Mouse (Mus musculus): ENCODE results near the gene Trim71.
A peak's percentile ranks its signal among the peaks of the same experiment; 100 is the strongest.
"Not testable (repeated sequence)": the region's sequence is repeated elsewhere in the genome, so short reads cannot be mapped to it uniquely, and the experiment has no call there.

The Trim71 gene

DNA sequence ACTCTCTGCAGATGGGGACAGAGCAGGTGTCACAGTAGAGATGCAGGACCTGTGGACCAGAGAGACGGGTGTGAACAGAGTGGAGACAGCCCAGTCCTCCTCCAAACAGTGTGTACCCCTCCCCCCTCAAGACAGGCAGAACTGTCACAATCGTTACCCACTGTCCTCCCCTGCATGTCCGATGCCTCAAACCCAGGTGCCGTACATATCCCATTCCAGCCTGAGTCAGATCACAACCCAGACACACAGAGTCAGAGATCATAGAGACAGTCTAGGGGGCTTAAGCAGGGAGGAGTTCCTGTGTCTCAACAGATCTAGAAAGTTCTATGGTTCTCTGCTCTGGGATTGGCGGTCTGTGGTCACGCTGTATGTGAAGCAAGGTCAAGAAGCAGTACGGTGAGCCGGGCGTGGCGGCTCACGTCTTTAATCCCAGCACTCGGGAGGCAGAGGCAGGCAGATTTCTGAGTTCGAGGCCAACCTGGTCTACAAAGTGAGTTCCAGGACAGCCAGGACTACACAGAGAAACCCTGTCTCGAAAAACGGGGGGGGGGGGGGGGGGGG, 39.0 kb downstream of the Trim71 start:
- no peak for DNase-seq

DNA sequence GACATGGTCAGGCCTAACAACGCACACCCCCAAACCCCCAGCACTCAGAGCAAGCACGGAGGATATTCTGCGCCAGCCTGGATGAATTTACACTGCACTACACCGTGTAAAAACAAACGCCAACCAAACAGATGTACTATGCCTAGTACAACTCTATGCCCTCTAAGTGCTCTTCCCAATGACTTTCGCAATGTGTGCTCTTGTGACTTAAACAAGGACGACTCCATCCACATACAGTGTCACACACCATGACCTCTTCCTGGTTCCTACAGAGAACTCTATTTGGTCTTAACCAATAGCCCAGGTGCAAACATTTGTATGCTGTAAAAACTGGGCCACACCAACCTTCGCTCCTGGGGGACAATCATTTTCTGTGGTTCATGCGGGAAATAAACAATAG, 41.7 kb downstream of the Trim71 start:
- no peak for DNase-seq

DNA sequence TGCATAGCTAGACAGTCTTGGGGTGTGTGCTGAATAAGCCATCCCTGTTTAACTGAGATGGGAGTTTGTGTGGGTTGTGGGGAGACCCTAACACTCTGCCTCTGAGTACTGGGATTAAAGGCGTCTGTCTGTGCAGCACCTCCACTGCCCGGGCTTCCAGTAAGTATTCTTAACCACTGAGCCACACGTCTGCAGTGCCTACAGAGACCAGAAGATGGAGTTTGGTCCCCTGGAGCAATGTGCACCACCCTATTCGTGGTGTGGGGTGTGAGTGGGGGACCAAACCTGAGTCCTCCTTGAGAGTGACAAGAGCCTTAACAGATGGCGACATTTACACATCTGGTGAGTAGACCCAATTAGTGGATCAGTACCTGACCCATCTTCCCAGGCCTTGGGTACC, 42.1 kb downstream of the Trim71 start:
- no peak for DNase-seq

DNA sequence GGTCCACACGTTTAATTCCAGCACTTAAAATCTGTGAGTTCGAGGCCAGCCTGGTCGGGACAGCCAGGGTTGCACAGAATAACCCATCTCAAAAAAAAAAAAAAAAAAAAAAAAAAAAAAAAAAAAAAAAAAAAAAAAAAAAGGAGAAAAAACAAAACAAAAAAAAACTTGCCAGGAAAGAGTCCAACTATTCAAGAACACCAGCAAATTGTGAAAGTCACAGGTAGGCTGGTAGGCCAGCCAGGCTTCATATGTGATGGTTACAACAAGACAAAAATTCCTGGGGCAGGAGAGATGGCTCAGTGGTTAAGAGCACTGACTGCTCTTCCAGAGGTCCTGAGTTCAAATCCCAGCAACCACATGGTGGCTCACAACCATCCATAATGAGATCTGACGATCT, 43.6 kb downstream of the Trim71 start:
- not testable (repeated sequence) for DNase-seq

DNA sequence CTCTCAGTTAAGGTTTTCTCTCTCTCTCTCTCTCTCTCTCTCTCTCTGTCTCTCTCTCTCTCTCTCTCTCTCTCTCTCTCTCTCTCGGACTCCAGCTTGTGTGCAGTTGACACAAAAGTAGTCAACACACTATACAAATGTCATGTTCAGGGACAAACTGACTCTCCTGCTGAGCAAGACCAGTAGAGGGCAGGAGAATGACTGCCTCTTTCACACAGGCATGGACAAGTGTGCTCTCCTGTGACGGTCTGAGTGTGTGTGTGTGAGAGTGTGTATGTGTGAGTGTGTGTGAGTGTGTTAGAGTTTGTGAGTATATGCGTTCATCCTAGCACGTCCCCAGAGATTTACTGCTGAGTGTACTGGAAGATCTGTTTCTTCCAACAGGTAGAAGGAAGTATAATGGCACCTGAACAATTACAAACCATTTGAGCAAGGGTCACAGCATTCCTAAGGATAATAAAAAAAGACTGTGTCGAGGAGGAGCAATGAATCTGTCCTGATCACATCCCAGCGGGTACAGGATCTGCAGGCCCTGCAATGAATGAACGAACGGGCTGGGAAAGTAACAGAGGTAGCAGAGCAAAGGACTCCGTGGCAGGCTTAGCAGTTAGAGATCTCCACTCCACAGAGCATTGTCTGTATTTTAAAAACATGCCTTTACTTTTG, 45.2 kb downstream of the Trim71 start:
- DNase-seq, result no peak

DNA sequence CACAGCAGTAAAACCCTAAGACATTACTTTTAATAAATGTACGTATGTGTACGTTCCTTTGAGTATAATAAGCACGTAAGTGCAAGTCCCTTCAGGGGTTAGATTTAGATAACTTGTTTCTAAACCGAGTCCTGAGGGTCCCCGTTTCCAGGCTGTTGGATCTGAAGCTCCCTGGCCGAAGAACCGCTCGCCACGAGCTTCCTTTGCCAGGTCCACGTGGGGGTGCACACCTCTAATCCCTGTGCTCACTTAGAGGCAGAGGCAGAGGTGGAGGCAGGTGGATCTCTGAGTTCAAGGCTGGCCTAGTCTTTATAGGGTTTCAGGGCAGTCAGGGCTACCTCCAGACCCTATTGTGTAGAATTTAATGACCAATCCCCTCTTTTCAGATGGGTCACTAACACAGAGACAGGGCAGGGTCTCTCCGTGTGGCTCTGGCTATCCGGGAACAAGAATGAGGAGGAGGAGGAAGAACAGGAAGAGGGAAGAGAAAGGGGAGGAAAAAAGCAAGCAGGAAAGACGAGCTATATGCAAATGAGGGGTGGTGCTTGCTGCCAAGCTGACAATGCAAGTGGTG, 46.2 kb downstream of the Trim71 start:
- no peak for DNase-seq

DNA sequence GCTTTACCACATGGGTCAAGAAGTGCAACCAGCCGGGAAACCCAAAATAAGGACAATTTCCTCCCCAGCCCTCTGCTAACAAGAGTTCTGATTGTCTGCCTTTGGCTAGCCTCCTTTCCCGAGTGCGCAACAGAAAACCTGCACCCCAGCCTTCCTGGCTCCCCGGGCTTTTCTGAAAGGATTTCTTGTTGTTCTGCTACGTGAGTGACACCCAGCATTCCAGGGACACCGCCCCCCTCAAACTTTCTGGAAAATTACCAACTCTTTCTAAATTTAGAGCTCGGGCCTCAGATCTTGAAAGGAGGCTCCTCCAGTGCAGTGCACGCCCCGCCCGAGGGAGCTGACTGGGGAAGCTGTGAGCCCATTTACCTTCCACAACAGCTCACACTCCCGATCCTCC, 48.8 kb downstream of the Trim71 start, which contains the start of gene C130032M10Rik:
TSS of gene C130032M10Rik (plus strand) at position 334 of the 400 bp plus-strand sequence.
- DNase-seq, result peak; percentile 18

DNA sequence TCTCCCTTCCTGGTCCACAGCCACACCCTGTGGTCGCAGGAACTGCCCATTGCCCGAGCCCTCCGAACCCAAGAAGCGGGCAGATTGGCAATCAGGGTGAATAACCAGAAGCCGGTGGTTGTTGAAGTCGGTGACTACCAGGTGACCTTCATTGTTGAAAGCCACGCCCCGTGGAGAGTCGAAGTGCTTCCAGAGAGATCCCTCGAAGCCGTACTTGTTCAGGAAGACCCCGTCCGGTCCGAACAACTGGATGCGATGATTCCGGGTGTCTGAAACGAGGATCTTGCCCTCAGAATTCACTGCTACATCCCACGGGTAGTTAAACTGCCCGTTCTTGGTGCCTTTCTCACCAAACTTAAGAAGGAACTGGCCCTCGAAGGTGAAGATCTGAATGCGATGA, 51.3 kb downstream of the Trim71 start:
- no peak for DNase-seq

DNA sequence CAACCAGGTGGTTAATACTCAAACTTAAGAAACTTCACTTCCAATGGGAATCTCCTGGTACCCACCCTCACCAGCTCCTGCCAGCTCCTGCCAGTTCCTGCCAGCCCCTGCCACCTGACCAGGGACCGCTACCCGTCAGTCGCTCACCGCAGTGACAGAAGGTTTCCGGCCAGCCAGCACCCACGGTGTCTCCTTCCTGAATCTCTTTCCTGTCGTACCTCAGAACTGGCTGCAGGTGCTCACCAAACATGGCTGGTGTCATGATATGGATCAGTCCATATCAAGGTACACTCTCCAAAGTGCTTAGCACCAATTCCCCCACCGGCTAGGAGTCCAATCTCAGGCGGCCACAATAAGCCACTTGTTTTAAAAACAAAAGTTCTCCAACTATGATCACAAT, 54.4 kb downstream of the Trim71 start:
- no peak for DNase-seq

DNA sequence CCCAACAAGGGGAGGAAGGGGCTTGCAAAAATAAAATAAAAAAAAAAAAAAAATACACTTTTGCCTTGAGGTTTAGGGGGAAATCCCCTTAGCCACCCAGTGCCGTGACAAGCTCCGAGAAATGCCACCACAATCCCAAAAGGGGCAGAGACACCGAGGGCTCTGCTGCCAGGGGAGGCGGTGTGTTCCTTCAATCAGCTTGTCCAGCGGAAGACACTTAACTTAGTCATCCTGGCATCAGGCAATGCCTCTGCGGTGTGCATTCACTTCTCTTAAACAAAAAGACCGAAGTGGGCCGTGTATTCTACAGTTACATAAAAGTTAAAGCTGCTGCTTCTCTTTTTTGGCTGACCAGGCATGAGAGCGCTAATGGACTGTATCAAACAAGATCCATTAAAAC, 56.7 kb downstream of the Trim71 start:
- no peak for DNase-seq

DNA sequence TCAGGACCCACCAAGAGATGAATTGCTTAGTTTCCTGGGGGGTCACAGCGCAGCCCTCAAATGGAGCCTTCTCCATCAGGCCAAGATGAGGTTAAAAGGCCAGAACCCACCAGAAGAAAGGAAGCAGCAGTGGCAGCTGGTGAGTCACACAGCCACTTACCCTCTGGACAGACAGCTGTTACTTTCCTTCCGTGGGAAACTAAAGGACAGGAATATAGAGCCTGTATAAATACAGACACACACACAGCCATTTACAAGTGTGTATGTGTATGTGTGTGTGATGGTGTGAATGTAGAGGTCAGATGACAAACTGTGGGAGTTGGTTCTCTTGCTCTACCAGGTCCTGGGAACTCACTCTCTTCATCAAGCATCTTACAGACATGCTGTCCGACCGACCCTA, 57.6 kb downstream of the Trim71 start:
- DNase-seq, result no peak

DNA sequence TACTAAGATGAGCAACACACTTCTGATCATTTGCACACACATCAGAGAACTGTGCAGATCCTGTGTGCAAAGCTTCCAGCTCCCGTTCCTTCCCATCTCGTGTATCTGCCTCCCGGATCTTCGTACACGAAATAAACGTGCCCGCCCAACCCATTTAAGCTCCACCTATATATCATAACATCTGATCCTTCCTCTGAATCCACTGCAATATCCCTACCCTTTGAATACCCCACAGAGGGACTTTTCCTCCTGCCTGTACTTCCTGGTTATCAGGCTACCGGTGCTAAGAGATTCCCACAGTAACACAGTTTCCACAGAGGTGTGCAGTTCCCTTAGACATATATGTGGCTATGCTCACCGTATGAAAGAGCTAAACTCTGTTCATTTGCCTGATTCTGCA, 59.4 kb downstream of the Trim71 start, which contains the start of gene Ccr4:
TSS of gene Ccr4 (minus strand) at position 101 of the 400 bp plus-strand sequence.
- no peak for DNase-seq

DNA sequence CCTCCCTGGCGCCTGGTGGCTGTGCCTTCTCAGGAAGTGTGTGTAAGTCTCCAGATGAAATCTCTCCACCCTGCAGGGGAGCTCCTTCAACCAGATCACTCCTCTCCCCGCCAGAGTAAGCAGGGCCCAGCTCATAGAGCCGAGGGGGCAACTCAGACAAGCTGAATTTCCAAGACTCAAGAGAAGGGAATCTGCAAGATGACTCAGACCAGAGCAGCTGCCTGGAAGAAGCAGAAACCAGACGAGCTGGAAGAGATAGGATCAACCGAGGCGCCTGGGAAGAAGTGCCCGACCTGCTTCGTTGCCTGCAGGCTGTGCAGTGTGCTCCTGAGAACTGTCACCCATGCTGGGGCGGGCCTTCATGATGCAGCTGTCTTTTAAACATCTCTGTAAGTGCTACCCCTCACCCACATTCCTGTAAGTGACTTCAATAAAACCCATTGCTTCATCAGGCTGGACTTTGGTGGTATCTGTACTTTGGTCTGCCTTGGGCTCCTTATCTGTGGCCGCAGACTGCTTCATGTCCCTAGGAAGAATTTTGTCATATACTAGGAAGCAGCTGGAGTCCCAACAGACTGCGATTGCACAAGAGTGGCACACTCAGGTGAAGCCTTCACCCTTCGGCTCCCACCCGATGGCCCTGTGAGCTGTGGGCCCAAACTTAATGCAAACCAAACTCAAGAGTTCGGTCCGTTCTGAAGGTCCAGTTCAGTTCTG, 61.3 kb downstream of the Trim71 start:
- no peak for DNase-seq

DNA sequence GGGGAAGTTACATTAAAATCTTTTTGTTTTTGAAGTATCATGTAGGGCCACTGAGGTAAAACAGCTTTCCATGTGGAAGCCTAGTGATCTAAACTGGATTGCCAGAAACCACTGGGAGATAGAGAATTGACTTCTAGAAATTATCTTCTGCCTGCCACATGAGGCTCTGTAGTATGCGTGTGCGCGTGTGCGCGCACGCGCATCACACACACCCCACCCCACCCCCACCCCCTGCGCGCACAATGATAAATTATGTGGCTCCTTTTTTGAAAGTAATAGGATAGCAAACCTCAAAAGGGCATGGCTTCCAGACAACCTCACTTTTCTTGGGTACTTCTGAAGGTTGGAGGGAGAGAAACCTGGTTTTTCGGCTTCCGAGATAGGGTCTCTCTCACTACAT, 62.3 kb downstream of the Trim71 start:
- DNase-seq, result no peak

DNA sequence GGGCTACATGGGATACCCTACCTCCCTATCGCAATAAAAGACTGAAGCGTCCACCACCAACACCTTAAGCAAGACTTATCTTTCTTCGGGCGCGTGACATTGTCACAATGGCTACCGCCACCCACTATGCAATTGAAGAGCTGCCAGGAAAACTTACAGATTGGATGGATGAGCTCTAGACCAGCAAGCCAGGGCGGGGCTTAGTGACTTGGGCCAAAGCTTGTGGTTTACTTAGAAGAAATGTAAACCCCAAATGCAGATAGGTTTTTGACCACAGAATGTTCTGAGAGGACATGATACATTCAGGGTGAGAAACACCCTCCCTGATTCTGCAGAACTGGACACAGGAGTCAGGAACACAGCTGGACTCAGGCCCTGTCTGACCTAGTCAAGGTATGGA, 63.1 kb downstream of the Trim71 start:
- no peak for DNase-seq

DNA sequence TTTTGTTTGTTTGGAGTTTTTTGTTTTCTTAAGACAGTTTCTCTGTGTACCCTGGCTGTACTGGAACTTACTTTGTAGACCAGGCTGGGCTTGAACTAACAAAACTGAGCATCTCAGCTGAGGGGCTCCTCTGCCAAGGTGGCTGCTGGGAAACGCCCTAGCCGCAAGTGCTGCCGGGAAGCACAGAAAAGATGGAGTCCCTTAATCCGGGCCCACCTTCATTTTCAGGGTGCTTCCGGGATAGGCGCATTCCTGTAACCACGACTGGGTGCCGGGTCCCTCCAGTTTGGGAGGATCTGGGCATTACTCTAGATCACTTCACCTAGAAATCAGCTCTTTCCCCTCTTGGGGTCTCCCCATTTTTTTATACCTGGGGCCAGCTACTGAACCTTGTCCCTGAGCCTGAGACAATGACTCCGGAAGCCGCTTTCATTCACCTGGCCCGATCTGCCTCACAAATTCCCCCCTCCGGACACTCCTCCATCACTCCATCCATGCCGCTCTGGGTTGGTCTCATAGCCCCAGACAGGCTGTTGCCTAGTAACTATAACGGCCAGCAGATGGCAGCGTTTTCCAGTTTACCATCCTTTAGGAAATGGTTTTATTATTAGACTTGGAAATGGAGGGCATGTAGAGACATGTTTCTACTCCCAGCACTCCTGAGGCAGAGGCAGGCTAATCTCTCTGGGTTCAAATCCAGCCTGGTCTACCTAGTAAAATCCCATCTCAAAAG, 64.2 kb downstream of the Trim71 start:
- peak; percentile 87 for DNase-seq

DNA sequence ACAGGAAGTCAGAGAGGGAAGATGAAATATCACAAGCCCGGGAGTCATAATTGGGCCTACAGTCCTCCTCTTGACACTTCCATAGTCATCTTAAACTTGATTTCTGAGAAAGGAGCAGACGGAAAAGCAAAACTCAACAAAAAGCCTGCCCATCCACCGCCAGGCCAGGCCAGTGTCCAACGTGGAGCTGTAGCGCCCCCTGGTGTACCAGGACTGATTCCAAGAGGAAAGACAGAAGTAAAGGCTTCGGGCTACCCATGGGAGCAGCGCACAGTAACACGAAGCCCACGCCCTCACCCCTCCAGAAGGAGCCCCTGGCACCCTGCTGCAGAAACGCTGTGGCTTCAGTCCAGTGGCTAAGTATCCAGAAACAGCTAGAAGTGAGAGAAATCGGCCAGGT, 66.0 kb downstream of the Trim71 start:
- peak; percentile 96 for DNase-seq

DNA sequence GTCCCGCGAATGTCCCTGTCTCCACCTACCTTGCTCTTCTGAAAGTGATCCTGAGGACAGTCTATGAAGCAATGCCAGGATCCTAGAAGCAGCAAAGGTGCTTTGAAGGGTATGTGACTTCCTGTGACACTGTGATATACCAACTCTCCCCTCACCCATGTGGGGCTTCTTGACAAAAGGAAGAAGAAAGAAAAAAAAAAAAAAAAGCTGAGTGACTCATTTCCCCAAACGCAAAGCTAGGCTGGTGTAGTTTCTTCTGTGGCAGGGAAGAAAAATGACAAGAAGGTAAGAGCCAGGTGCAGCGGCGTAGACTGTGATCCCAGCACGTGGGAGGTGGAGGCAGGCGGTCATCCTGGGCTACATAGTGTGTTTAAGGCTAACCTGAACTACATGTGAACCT, 67.7 kb downstream of the Trim71 start:
- no peak for DNase-seq

DNA sequence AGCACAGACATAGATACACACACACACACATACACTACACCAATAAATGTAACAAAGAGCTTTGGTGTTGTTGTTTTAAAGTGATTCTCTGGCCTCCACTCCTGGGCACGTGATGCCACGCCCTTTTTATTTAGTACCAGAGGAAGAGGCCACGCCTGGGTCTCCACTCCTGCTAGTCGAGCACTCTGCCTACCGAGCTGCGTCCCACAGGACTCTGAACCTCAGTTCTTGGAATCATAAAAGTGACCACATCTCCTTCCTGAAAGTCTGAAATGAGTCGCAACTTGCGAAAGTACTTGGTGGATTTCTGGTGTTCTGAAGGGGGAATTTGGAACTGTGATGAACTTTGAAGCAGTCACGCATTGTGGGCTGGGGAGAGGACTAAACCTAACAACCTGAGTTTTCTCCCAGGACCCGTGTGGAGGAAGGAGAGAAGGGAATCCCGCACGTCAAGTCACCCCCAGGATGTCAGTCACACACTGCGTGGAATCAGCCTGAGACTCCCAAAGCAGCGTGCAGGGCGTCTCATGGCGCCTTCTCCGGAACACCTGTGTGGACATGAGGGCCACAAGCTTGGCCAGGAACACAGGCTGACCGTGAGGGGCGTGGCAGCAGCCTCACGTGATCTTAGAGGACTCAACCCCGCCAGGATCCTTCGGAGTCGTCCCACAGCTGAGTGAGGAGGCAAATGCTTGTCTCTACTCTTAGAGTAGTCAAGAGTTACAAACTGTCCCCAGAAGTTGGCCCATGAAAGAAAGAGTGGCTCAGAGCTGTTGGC, 76.5 kb downstream of the Trim71 start:
- no peak for DNase-seq

DNA sequence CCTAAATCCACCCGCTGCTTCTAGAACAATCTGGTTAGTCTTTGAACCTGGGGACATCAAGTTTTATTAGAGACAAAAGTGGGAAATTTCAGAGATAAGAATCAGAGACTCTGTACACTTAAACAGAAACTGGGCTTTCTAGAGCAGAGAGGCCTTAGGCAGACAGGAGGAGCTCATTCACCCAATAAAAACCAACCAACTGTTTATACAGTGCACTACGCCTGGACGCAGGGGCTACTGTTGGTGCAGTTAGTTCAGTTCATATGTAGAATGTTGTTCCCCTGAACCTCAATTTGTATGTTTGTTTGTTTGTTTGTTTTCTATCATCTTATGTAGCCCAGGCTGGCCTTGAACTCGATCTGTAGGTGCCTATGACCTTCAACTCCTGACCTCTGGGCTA, 77.4 kb downstream of the Trim71 start:
- DNase-seq, result no peak

DNA sequence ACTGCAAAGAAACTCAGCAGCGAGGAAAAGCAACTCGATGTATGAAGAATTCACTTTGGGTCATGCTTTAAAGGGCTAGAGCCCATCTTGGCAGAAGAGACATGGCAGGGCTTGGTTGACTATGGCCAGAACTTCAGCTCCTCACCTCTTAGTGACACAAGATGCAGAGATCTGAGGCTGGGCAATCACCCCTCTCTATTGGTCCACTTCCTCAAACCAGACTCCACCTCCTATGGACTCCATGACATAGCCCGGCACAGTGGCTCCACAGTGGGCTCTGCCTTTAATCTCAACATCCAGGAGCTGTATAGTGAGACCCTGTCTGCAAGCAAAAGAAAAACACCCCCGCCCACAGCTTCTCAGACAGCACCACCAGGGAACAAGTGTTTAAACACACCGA, 79.4 kb downstream of the Trim71 start:
- DNase-seq, result no peak

DNA sequence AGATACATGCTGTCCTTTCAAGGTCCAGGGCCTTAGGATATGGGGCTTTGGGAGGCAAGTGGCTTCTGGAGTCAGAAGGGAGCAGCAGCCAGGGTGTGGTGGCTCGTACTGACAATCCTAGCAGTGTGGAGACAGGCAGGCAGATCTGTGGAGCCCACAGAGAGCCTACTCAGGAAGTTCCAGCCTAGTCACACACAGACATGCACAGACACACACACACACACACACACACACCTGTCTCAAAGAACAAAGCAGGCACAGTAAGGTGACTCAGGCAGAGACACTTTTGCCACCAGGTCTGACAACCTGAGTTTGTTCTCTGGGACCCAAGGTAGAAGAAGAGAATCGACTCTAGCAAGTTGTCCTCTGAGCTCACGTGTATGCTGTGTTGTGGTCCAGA, 83.2 kb downstream of the Trim71 start:
- DNase-seq, result no peak
